Mouse (Mus musculus): ENCODE measurements at regions not wholly inside any gene's neighbourhood (a gene's known extent, or its start where the extent isn't known, plus 50 kb on each side); places are given as distances from the start of the nearest gene placed in this dataset.

- TF ChIP-seq CTCF (IDR thresholded peaks at IDR 0.05; ENCODE audit: low read depth) (no peak), EP300 (optimal IDR thresholded peaks at IDR 0.05) (no peak)
Measured at GRCm38 (mm10) chr1:186505051-186505711, 200.6 kb downstream of the Tgfb2 start.
